Comparison of ENCODE assay signal across 9 mouse cellular contexts in genomic region chr4:149586783-149587595, GRCm38 (mm10). TPM values are rescaled to one million over a fixed set of nuclear protein-coding genes. Genes with fewer than 3 reads are reported as not detected.
DNase-seq lines count a peak whose midpoint lies in the region; ATAC-seq lines count a peak whose summit lies in the region.
"Had no signal": no experiment of that assay in that cellular context is flagged by ENCODE, and none has a peak within 500 bp of the region (broad histone marks: within the 10 kb centered on the region; RNA-seq: fewer than 3 reads in every experiment).

No protein-coding gene starts in this region.

- H3K27ac ChIP-seq in heart, embryonic 10.5 days, result peak overlapping the region; percentile 92
- H3K27ac ChIP-seq in kidney, embryonic 16.5 days (ENCODE audit: low read length), result no peak overlapping the region; the same call in 1 of the 2 replicates
- H3K27ac ChIP-seq in stomach, embryonic 15.5 days, result peak overlapping the region; percentile 44; the same call in 1 of the 2 replicates

- ATAC-seq in CD4-positive, CD25-positive, alpha-beta regulatory T cell, adult 4 months, result peak; percentile 28
- ATAC-seq in kidney, embryonic 16.5 days (ENCODE audit: low FRiP score, low TSS enrichment), result peak; percentile 50; the same call in 1 of the 2 replicates
- peak; percentile 43; the same call in 1 of the 2 replicates for ATAC-seq in stomach, embryonic 15.5 days (ENCODE audit: insufficient read depth, low FRiP score, low read depth)

- peak overlapping the region; percentile 99 for H3K4me2 ChIP-seq in kidney, embryonic 16.5 days (replicated peaks; ENCODE audit: low read depth, low read length)
- peak overlapping the region; percentile 98 for H3K4me2 ChIP-seq in stomach, embryonic 15.5 days

- H3K9me3 ChIP-seq in heart, embryonic 10.5 days, result no peaks in the 10 kb centered on the region
- 0 out of 2 replicates have a peak, but pooled peaks cover 6% of the 10 kb centered on the region for H3K9me3 ChIP-seq in kidney, embryonic 16.5 days (ENCODE audit: low read length)
- H3K9me3 ChIP-seq in stomach, embryonic 15.5 days, result no peaks in the 10 kb centered on the region

- DNase-seq in heart, adult 18-20 months, result peak; percentile 19 to 53
- no peak for DNase-seq in heart, postnatal 25 days (ENCODE audit: low spot score)
- DNase-seq in cerebellum, adult 9-10 months, result peak; percentile 83
- no peak for DNase-seq in heart, embryonic 10.5 days (ENCODE audit: low spot score)
- DNase-seq in lung, postnatal 36 days, result peak; percentile 31

- intact Hi-C loops in heart, postnatal 25 days (cut with DNase I), result loop anchor here (5.0 kb wide), 1 partner anchor 35 kb away; no protein-coding TSS in a partner anchor

- no peaks in the 10 kb centered on the region for H3K36me3 ChIP-seq in heart, embryonic 10.5 days
- H3K36me3 ChIP-seq in kidney, embryonic 16.5 days (ENCODE audit: insufficient read depth, low read length), result no peaks in the 10 kb centered on the region
- H3K36me3 ChIP-seq in stomach, embryonic 15.5 days, result no peaks in the 10 kb centered on the region

- peak overlapping the region; percentile 88 for H3K9ac ChIP-seq in kidney, embryonic 16.5 days (replicated peaks; ENCODE audit: low read length)
- peak overlapping the region; percentile 85 for H3K9ac ChIP-seq in stomach, embryonic 15.5 days

- peaks cover 27% of the 10 kb centered on the region for H3K4me1 ChIP-seq in heart, embryonic 10.5 days
- peaks cover 19% of the 10 kb centered on the region for H3K4me1 ChIP-seq in kidney, embryonic 16.5 days (ENCODE audit: insufficient read depth, low read length)
- peaks cover 10% of the 10 kb centered on the region; the same call in 1 of the 2 replicates for H3K4me1 ChIP-seq in stomach, embryonic 15.5 days

- H3K27me3 ChIP-seq in heart, embryonic 10.5 days (ENCODE audit: insufficient read depth, poor library complexity, severe bottlenecking), result peaks cover 67% of the 10 kb centered on the region
- H3K27me3 ChIP-seq in kidney, embryonic 16.5 days (ENCODE audit: insufficient read depth, low read length), result peaks cover 24% of the 10 kb centered on the region
- H3K27me3 ChIP-seq in stomach, embryonic 15.5 days (replicated peaks), result peaks cover 18% of the 10 kb centered on the region
- H3K27me3 ChIP-seq: Patski had no signal

- WGBS in heart, embryonic 10.5 days, result under 1% methylated on average over 72 of the region's 72 CpGs
- WGBS in kidney, embryonic 16.5 days, result under 1% methylated on average over 72 of the region's 72 CpGs
- under 1% methylated on average over 72 of the region's 72 CpGs for WGBS in stomach, embryonic 15.5 days

- peak overlapping the region; percentile 95 for H3K4me3 ChIP-seq in heart, embryonic 10.5 days
- peak overlapping the region; percentile 80 for H3K4me3 ChIP-seq in kidney, embryonic 16.5 days (ENCODE audit: low read length)
- H3K4me3 ChIP-seq in stomach, embryonic 15.5 days (replicated peaks), result peak overlapping the region; percentile 82

RNA-seq across cellular contexts. Expression of gene Clstn1, which starts 0.7 kb away (rescaled TPM):
- 10 to 100 TPM; 96.1 to 96.2 TPM for total RNA-seq in heart, adult 18-20 months (2021)
- 10 to 100 TPM; 80.7 to 84.0 TPM for total RNA-seq in heart, postnatal 25 days (2021)
- 1 to 10 TPM; 4.4 to 5.4 TPM for polyA plus RNA-seq in CD4-positive, CD25-positive, alpha-beta regulatory T cell, adult 4 months (2017; shearing (Covaris generic))
- polyA plus RNA-seq in heart, embryonic 10.5 days (2016; fragmentation: Nextera tagmentation; extraction: Ambion mirVana), result 19.1 and 23.3 TPM in 2 replicates
- polyA plus RNA-seq in kidney, embryonic 16.5 days (2015; fragmentation: Nextera tagmentation; extraction: Ambion mirVana), result 13.3 and 14.1 TPM in 2 replicates
- polyA plus RNA-seq in stomach, embryonic 15.5 days (2015; fragmentation: Nextera tagmentation; extraction: Ambion mirVana), result 47.0 and 48.4 TPM in 2 replicates

Comparison
In these comparisons a context has a peak if more than half of its experiments do, and no peak if none do; other contexts are left out.
1. DNase-seq: peak in heart, adult 18-20 months (2 of 2), cerebellum, adult 9-10 months (single experiment) and lung, postnatal 36 days (single experiment); none in heart, postnatal 25 days (single experiment) and heart, embryonic 10.5 days (single experiment).
2. Peak in every context shown above with its lines, with median percentiles within 50 percentile points of each other: ATAC-seq and H3K4me3 ChIP-seq.